Mouse (Mus musculus) gastrocnemius, postnatal 10 days (tissue): Measurements from ENCODE around the gene Mslnl. TPM values are rescaled to one million over a fixed set of nuclear protein-coding genes. Genes with fewer than 3 reads are reported as not detected.
"Not testable (repeated sequence)": the region's sequence is repeated elsewhere in the genome, so short reads cannot be mapped to it uniquely, and the experiment has no call there.

Experiments
- DNase-seq: peaks from one replicate; pipeline ENCODE4 v3.0.0; 2021; ENCODE audit warnings: mixed read lengths
- long read RNA-seq, 2 experiments: library from polyadenylated mRNA; stranded (forward); transcript quantifications; one replicate each; pipeline ENCODE4 v2.0.0; 2021
- total RNA-seq, 2 experiments: library from RNA; stranded (reverse); gene quantifications; 2 replicates each; pipeline ENCODE4 v1.2.3; 2021

The Mslnl gene
- total RNA-seq: not detected
- long read RNA-seq, experiment 1: 0 reads
- long read RNA-seq, experiment 2, partial matches to known transcripts: 0 of 1 reads
- long read RNA-seq, experiment 2, other reads (novel, unspliced or antisense): 1 of 1 reads

- DNase-seq: no peak
These were observed at the start of gene Mslnl for GRCm38 (mm10) chr17:25735745-25736144. Mslnl (plus strand) TSS chr17:25736042.

- no peak for DNase-seq
These were observed 49.5 kb upstream of the Mslnl start for GRCm38 (mm10) chr17:25686323-25686722.

GRCm38 (mm10) chr17:25688922-25689321 lies 46.9 kb upstream of the Mslnl start:
- no peak for DNase-seq

- no peak for DNase-seq
These were observed 39.6 kb upstream of the Mslnl start for GRCm38 (mm10) chr17:25696263-25696662.

GRCm38 (mm10) chr17:25698446-25698845 lies 37.4 kb upstream of the Mslnl start:
- peak; percentile 76 for DNase-seq

- DNase-seq: no peak
These were observed 34.9 kb upstream of the Mslnl start for GRCm38 (mm10) chr17:25700863-25701496.

- no peak for DNase-seq
These were observed 25.8 kb upstream of the Mslnl start for GRCm38 (mm10) chr17:25709994-25710393.

GRCm38 (mm10) chr17:25711136-25711535 lies 24.7 kb upstream of the Mslnl start:
- DNase-seq: no peak

GRCm38 (mm10) chr17:25715627-25716026 lies 20.2 kb upstream of the Mslnl start:
- no peak for DNase-seq

GRCm38 (mm10) chr17:25716130-25716529 lies 19.7 kb upstream of the Mslnl start:
- no peak for DNase-seq

- no peak for DNase-seq
These were observed 18.9 kb upstream of the Mslnl start, which contains the start of gene Gng13 for GRCm38 (mm10) chr17:25716711-25717637. Gng13 (plus strand) TSS chr17:25717171.

GRCm38 (mm10) chr17:25717691-25718090 lies 18.2 kb upstream of the Mslnl start:
- DNase-seq: no peak

GRCm38 (mm10) chr17:25721476-25721875 lies 14.4 kb upstream of the Mslnl start:
- DNase-seq: no peak

GRCm38 (mm10) chr17:25723470-25723869 lies 12.4 kb upstream of the Mslnl start:
- no peak for DNase-seq

- DNase-seq: no peak
These were observed 11.9 kb upstream of the Mslnl start for GRCm38 (mm10) chr17:25723919-25724318.

GRCm38 (mm10) chr17:25725264-25725663 lies 10.6 kb upstream of the Mslnl start:
- DNase-seq: no peak

GRCm38 (mm10) chr17:25727265-25728008 lies 8.4 kb upstream of the Mslnl start, which contains the start of the genes Chtf18 and Rpusd1:
Chtf18 (minus strand) TSS chr17:25727419.
Rpusd1 (plus strand) TSS chr17:25727670.
- peak; percentile 99 for DNase-seq

GRCm38 (mm10) chr17:25728009-25728270 lies 7.9 kb upstream of the Mslnl start:
- DNase-seq: peak; percentile 33

- peak; percentile 85 for DNase-seq
These were observed 3.8 kb upstream of the Mslnl start for GRCm38 (mm10) chr17:25732082-25732481.

- DNase-seq: no peak
These were observed 596 bp upstream of the Mslnl start for GRCm38 (mm10) chr17:25735246-25735645.

- no peak for DNase-seq
These were observed 3.0 kb downstream of the Mslnl start for GRCm38 (mm10) chr17:25738861-25739260.

- DNase-seq: not testable (repeated sequence)
These were observed 5.6 kb downstream of the Mslnl start for GRCm38 (mm10) chr17:25741471-25741870.

- DNase-seq: no peak
These were observed 8.0 kb downstream of the Mslnl start for GRCm38 (mm10) chr17:25743831-25744230.
